Mouse (Mus musculus) lung, postnatal 14 days (tissue): ENCODE results near the gene Sh3rf3.
A peak's percentile ranks its signal among the peaks of the same experiment; 100 is the strongest.
"Not testable (repeated sequence)": the region's sequence is repeated elsewhere in the genome, so short reads cannot be mapped to it uniquely, and the experiment has no call there.

Experiments
- DNase-seq: peaks from one replicate; pipeline ENCODE4 v3.0.0; 2021

Gene Sh3rf3

GRCm38 (mm10) chr10:58994726-58995125 lies 181.6 kb downstream of the Sh3rf3 start:
- no peak for DNase-seq

GRCm38 (mm10) chr10:58995132-58995531 lies 182.0 kb downstream of the Sh3rf3 start:
- DNase-seq: peak; percentile 16

- no peak for DNase-seq
These were observed 189.2 kb downstream of the Sh3rf3 start for GRCm38 (mm10) chr10:59002361-59002760.

- no peak for DNase-seq
These were observed 198.3 kb downstream of the Sh3rf3 start for GRCm38 (mm10) chr10:59011415-59011814.

- DNase-seq: no peak
These were observed 200.5 kb downstream of the Sh3rf3 start for GRCm38 (mm10) chr10:59013618-59014017.

GRCm38 (mm10) chr10:59019302-59019973 lies 206.3 kb downstream of the Sh3rf3 start:
- DNase-seq: no peak

- no peak for DNase-seq
These were observed 237.3 kb downstream of the Sh3rf3 start for GRCm38 (mm10) chr10:59050434-59050833.

GRCm38 (mm10) chr10:59056294-59056693 lies 243.1 kb downstream of the Sh3rf3 start:
- no peak for DNase-seq

- no peak for DNase-seq
These were observed 253.6 kb downstream of the Sh3rf3 start for GRCm38 (mm10) chr10:59066804-59067203.

- DNase-seq: no peak
These were observed 259.7 kb downstream of the Sh3rf3 start for GRCm38 (mm10) chr10:59072827-59073226.

- DNase-seq: no peak
These were observed 263.5 kb downstream of the Sh3rf3 start for GRCm38 (mm10) chr10:59076681-59077080.

- DNase-seq: peak; percentile 10
These were observed 264.8 kb downstream of the Sh3rf3 start for GRCm38 (mm10) chr10:59077909-59078308.

- no peak for DNase-seq
These were observed 272.4 kb downstream of the Sh3rf3 start for GRCm38 (mm10) chr10:59085604-59086003.

- DNase-seq: no peak
These were observed 273.4 kb downstream of the Sh3rf3 start for GRCm38 (mm10) chr10:59086578-59086977.

- DNase-seq: no peak
These were observed 276.9 kb downstream of the Sh3rf3 start for GRCm38 (mm10) chr10:59089861-59090621.

- DNase-seq: no peak
These were observed 277.4 kb downstream of the Sh3rf3 start for GRCm38 (mm10) chr10:59090622-59090971.

- no peak for DNase-seq
These were observed 278.4 kb downstream of the Sh3rf3 start for GRCm38 (mm10) chr10:59091556-59091955.

GRCm38 (mm10) chr10:59091988-59092387 lies 278.8 kb downstream of the Sh3rf3 start:
- DNase-seq: no peak

- not testable (repeated sequence) for DNase-seq
These were observed 289.9 kb downstream of the Sh3rf3 start for GRCm38 (mm10) chr10:59103076-59103475.

- DNase-seq: no peak
These were observed 291.5 kb downstream of the Sh3rf3 start for GRCm38 (mm10) chr10:59104683-59105082.

GRCm38 (mm10) chr10:59105885-59106284 lies 292.7 kb downstream of the Sh3rf3 start:
- DNase-seq: no peak

- DNase-seq: no peak
These were observed 293.5 kb downstream of the Sh3rf3 start for GRCm38 (mm10) chr10:59106644-59107043.

GRCm38 (mm10) chr10:59109015-59109414 lies 295.9 kb downstream of the Sh3rf3 start:
- DNase-seq: peak; percentile 88

GRCm38 (mm10) chr10:59110386-59110785 lies 297.2 kb downstream of the Sh3rf3 start:
- DNase-seq: no peak
